Mouse (Mus musculus) intestine, postnatal 0 days (tissue): ENCODE measurements around the gene Cxcr6. TPM values are rescaled to one million over a fixed set of nuclear protein-coding genes. Genes with fewer than 3 reads are reported as not detected.

Experiments used
- ATAC-seq: fragments of 200-750 bp; cut with Nextera tagmentation; 2 replicates; pipeline ENCODE4 v1.8.0; 2017; ENCODE audit warnings: mild to moderate bottlenecking, moderate TSS enrichment, moderate library complexity
- H3K27ac ChIP-seq: fragments of 300-500 bp; sonication (generic); 2 replicates; pipeline ENCODE4 v1.5.1; 2014; ENCODE audit warnings: mild to moderate bottlenecking, low read depth, low read length, moderate library complexity
- H3K27me3 ChIP-seq: fragments of 300-500 bp; sonication (generic); replicated peaks from 2 replicates; pipeline ENCODE4 v1.6.1; 2014; ENCODE audit warnings: low read length, mixed read lengths; ENCODE audit not compliant: control insufficient read depth, insufficient read depth
- H3K36me3 ChIP-seq: fragments of 300-500 bp; sonication (generic); 2 replicates; pipeline ENCODE4 v1.6.1; 2014; ENCODE audit warnings: mild to moderate bottlenecking, moderate library complexity; ENCODE audit not compliant: control insufficient read depth, insufficient read depth
- H3K4me1 ChIP-seq: fragments of 300-500 bp; sonication (generic); replicated peaks from 2 replicates; pipeline ENCODE4 v1.6.1; 2014; ENCODE audit warnings: antibody characterized with exemption, low read length, mixed read lengths; ENCODE audit not compliant: control insufficient read depth, insufficient read depth
- H3K4me2 ChIP-seq: fragments of 300-500 bp; sonication (generic); replicated peaks from 2 replicates; pipeline ENCODE4 v1.6.1; 2014; ENCODE audit warnings: low read depth, mild to moderate bottlenecking, moderate library complexity
- H3K4me3 ChIP-seq: fragments of 300-500 bp; sonication (generic); 2 replicates; pipeline ENCODE4 v1.5.1; 2014; ENCODE audit warnings: low read depth, low read length
- H3K9ac ChIP-seq: fragments of 300-500 bp; sonication (generic); 2 replicates; pipeline ENCODE4 v1.6.1; 2014; ENCODE audit warnings: mild to moderate bottlenecking, low read depth, low read length
- H3K9me3 ChIP-seq: fragments of 300-500 bp; sonication (generic); 2 replicates; pipeline ENCODE4 v1.6.1; 2016; ENCODE audit warnings: mixed run types; ENCODE audit not compliant: control insufficient read depth
- CTCF ChIP-seq: sonication (generic); IDR thresholded peaks from 2 replicates; pipeline ENCODE4 v1.5.1; 2016; ENCODE audit warnings: low read depth, mild to moderate bottlenecking, control low read depth, antibody characterized with exemption, moderate library complexity
- WGBS: fragments of 180-500 bp; shearing (Covaris S2); extraction: QIAGEN DNeasy Blood & Tissue Kit; methylation state at CpG from one replicate; pipeline ENCODE4 v1.1.7; 2014; 5-methylcytosine and 5-hydroxymethylcytosine counted together
- polyA plus RNA-seq: library from polyadenylated mRNA; unstranded; fragments of >200 nt; fragmentation: Nextera tagmentation; extraction: Ambion mirVana; gene quantifications from 2 replicates; pipeline ENCODE4 v1.2.1, GENCODE M21; 2015

Cxcr6 gene
- polyA plus RNA-seq, 1 experiment from 2014 or later: 1.3 TPM

DNA sequence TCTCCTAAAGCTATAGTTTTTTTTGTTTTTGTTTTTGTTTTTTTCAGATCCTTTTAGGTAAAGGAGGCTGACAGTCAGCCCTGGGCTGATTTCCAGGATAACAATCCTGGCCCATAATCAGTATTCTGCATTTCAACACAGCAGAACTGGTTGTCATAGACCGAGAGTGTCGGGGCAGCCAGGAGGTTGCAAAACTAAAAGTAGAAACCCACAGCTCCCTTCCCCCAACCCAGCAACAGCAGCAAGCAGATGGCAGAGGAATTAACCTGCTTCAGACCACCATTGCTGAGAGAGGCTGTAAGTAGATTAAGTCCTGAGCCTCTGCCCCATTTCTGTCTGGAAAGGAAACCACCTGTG lies 44.4 kb downstream of the Cxcr6 start:
- no peak for TF ChIP-seq CTCF
- H3K9ac ChIP-seq: peak overlapping the region; percentile 87
- H3K27me3 ChIP-seq: no peaks in the 10 kb centered on the region
- peak overlapping the region; percentile 89; the same call in 1 of the 2 replicates for H3K27ac ChIP-seq
- WGBS: 3% methylated on average over 2 of the region's 2 CpGs
- ATAC-seq: no peak
- no peaks in the 10 kb centered on the region for H3K9me3 ChIP-seq
- H3K36me3 ChIP-seq: no peaks in the 10 kb centered on the region
- H3K4me3 ChIP-seq: peak overlapping the region; percentile 77
- peak overlapping the region; percentile 76 for H3K4me2 ChIP-seq
- 0 out of 2 replicates have a peak, but pooled peaks cover 7% of the 10 kb centered on the region for H3K4me1 ChIP-seq

DNA sequence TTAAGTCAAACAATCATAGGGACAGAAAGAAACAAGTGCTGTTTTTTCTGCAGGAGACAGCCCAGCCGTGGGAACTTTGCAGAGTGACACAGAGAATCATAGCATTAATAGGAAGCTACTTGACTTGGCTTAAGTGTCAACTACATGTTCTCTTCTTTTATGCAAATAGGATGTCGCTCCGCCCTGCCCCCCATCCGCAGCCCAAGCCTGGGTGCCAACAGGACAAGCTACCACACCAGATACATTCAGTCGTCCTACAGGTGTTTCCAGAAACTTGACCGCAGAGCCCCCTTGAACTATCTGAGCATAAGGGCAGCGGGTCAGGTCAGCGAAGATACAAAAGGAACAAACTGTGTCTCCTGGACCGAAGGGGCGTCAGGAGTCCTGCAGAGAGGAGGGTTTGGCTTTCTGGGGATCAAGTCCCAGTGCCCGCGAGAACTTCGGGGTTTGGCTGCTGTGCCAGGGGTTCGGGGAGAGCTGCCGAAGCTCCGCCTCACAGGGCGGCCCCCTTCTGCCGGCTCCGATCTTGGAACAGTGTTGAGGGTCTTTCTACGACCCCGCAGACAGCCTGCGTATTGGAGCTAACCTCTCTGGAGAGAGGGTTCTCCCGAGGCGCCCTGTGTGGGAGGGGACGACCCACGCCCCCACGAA lies 44.9 kb downstream of the Cxcr6 start:
- ATAC-seq: peak; percentile 58
- no peaks in the 10 kb centered on the region for H3K36me3 ChIP-seq
- TF ChIP-seq CTCF: no peak
- 0 out of 2 replicates have a peak, but pooled peaks cover 7% of the 10 kb centered on the region for H3K4me1 ChIP-seq
- peak overlapping the region; percentile 89 for H3K27ac ChIP-seq
- H3K27me3 ChIP-seq: no peaks in the 10 kb centered on the region
- peak overlapping the region; percentile 87 for H3K9ac ChIP-seq
- peak overlapping the region; percentile 77 for H3K4me3 ChIP-seq
- H3K9me3 ChIP-seq: no peaks in the 10 kb centered on the region
- under 1% methylated on average over 27 of the region's 27 CpGs for WGBS
- peak overlapping the region; percentile 76 for H3K4me2 ChIP-seq

DNA sequence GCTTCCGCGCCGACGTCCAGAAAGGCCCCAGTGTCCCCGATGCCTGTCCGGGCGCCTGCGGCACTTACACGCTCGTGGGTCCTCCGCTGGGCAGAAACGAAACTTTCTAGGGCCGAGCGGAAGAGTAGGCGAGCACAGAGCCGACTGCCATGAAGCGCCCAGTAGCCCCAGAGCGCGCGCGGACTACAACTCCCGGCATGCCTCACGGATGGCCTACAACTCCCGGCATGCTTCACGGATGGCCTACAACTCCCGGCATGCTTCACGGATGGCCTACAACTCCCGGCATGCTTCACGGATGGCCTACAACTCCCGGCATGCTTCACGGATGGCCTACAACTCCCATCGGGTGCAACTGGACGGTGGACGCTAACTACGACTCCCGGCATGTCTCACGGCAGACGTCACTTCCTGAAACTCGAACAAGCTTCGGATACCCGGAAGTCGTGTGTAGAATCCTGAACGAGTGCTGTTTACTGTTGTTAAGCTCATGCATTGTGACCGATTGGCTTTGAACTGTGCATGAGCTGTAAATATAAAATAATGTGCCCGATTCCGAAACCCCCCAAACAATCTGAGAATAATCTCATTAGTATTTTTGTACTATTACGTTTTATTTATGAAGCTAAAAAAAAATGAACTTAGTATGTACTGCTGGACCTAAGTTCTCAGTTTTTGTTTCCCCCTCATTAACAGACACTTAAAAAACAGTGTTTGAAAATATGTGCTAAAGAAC lies 45.6 kb downstream of the Cxcr6 start, which contains the start of gene Fyco1:
Gene Fyco1, minus strand, starts transcription at position 187 of the 736 bp plus-strand sequence.
- under 1% methylated on average over 47 of the region's 47 CpGs for WGBS
- H3K9me3 ChIP-seq: no peaks in the 10 kb centered on the region
- H3K27me3 ChIP-seq: no peaks in the 10 kb centered on the region
- H3K4me2 ChIP-seq: peak within 1 kb of the TSS; percentile 76
- 0 out of 2 replicates have a peak, but pooled peaks cover 7% of the 10 kb centered on the region for H3K4me1 ChIP-seq
- no peaks in the 10 kb centered on the region for H3K36me3 ChIP-seq
- ATAC-seq: peak; percentile 97
- peak within 1 kb of the TSS; percentile 89 for H3K27ac ChIP-seq
- no peak for TF ChIP-seq CTCF
- peak within 1 kb of the TSS; percentile 77 for H3K4me3 ChIP-seq
- peak within 1 kb of the TSS; percentile 87 for H3K9ac ChIP-seq

GRCm38 (mm10) chr9:123852449-123853390 lies 46.4 kb downstream of the Cxcr6 start:
- H3K9ac ChIP-seq: 0 out of 2 replicates have a peak overlapping the region, but pooled peaks have one; percentile 13
- H3K9me3 ChIP-seq: no peaks in the 10 kb centered on the region
- peak overlapping the region; percentile 57 for H3K4me2 ChIP-seq
- peak overlapping the region; percentile 31 for H3K4me3 ChIP-seq
- TF ChIP-seq CTCF: 0 out of 2 replicates have a peak, but pooled peaks have one; percentile 5
- H3K27ac ChIP-seq: no peak overlapping the region; the same call in 1 of the 2 replicates
- WGBS: 63% methylated on average over 5 of the region's 5 CpGs
- ATAC-seq: no peak
- no peaks in the 10 kb centered on the region for H3K27me3 ChIP-seq
- no peaks in the 10 kb centered on the region for H3K36me3 ChIP-seq
- H3K4me1 ChIP-seq: 0 out of 2 replicates have a peak, but pooled peaks cover 7% of the 10 kb centered on the region

DNA sequence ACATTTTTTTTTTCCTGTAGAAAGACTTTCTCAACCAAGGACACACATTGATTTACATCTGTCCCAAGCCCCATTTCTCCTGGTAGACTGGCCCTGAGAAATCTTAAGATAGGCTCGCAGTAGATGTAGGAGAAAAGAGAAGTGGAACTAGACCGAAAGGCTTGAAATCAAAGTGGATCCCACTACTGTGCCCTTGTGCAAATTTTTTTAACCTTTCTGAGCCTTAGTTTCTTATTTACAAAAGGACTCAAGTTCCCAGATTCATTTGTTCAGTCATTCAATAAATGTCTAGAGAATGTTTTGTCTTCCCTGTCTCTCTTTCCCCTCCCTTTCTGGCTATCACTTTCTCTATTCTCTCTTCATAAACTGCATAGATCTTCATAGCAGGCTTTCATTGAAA lies 50.6 kb downstream of the Cxcr6 start:
- Histone ChIP-seq H3K9ac (no peak overlapping the region), H3K9me3 (no peaks in the 10 kb centered on the region), H3K27me3 (no peaks in the 10 kb centered on the region), H3K4me2 (no peak overlapping the region), H3K27ac (no peak overlapping the region), H3K36me3 (no peaks in the 10 kb centered on the region), H3K4me3 (no peak overlapping the region), H3K4me1 (0 out of 2 replicates have a peak, but pooled peaks cover 4% of the 10 kb centered on the region)
- 81% methylated on average over 2 of the region's 2 CpGs for WGBS
- ATAC-seq: no peak
- no peak for TF ChIP-seq CTCF

Other genes with a start within 250 kb of the Cxcr6 start
- gene Slc6a20b, start 173.9 kb upstream of the Cxcr6 start, polyA plus RNA-seq: 0.17 and 0.34 TPM in 2 replicates
- 0.50 and 0.61 TPM in 2 replicates for gene Ccr9, start 128.0 kb upstream of the Cxcr6 start, polyA plus RNA-seq
- 20.3 and 23.3 TPM in 2 replicates for gene Slc6a20a, start 127.6 kb upstream of the Cxcr6 start, polyA plus RNA-seq
- 25.0 and 26.1 TPM in 2 replicates for gene Lztfl1, start 88.8 kb upstream of the Cxcr6 start, polyA plus RNA-seq
- gene Fyco1, start 45.4 kb downstream of the Cxcr6 start, polyA plus RNA-seq: 3.8 and 5.5 TPM in 2 replicates
- gene Xcr1, start 55.6 kb downstream of the Cxcr6 start, polyA plus RNA-seq: 0.05 TPM in 2 replicates
- gene Ccr1, start 162.2 kb downstream of the Cxcr6 start, polyA plus RNA-seq: 4.4 and 4.9 TPM in 2 replicates
- not detected in 2 replicates for gene Ccr1l1, start 171.9 kb downstream of the Cxcr6 start, polyA plus RNA-seq
- 0.05 and 0.10 TPM in 2 replicates for gene Ccr3, start 215.5 kb downstream of the Cxcr6 start, polyA plus RNA-seq